Mouse (Mus musculus): Measurements from ENCODE around the gene Crtc3. TPM values are rescaled to one million over a fixed set of nuclear protein-coding genes. Genes with fewer than 3 reads are reported as not detected.
A peak's percentile ranks its signal among the peaks of the same experiment; 100 is the strongest.

Gene Crtc3
- polyA plus RNA-seq, 1 experiment = 6.4 TPM

DNA sequence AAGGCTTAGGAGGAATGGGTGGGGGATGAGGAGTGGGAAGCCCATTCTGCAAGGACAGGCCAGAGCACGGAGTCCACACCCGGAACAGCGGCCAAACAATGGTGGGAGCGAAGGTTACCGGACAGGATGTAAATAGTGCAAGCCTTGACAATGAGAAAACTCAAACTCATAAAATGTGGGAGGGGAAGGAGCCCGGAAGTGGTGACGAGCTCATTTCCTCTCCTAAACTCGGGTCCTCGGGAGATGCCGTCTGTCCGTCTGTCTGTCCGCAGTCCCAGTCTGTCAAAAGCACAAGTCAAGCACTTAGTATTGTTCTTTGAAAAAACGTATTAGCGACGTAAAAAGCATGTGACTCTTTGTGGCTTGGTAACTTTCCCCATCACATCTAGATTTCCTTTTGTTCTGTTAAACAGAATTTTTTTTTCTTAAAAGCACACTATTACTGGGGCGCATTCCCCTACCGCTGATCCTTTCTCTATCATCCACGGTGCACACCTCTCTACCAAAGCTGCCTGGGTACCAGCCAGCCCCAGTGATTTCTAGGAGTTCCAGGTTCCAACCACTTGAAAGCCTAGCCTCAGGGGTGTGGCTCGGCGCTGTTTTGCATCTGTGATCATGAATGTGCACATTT lies 105.7 kb downstream of the Crtc3 start:
- no peaks in the 10 kb centered on the region for H3K79me2 ChIP-seq (ENCODE audit: control insufficient read depth, insufficient read depth)
- H3K4me3 ChIP-seq (ENCODE audit: insufficient read depth, poor library complexity, severe bottlenecking) = no peak overlapping the region
- TF ChIP-seq CTCF (IDR thresholded peaks at IDR 0.05; ENCODE audit: control insufficient read depth, insufficient read depth, insufficient read length) (no peak), MYOG (IDR thresholded peaks at IDR 0.05; ENCODE audit: control insufficient read depth, extremely low read depth, insufficient read length) (no peak), CEBPB (IDR thresholded peaks at IDR 0.05; ENCODE audit: low read depth) (no peak), MAX (IDR thresholded peaks at IDR 0.05) (no peak), FOSL1 (IDR thresholded peaks at IDR 0.05; ENCODE audit: insufficient read depth, low read length, poor library complexity, severe bottlenecking) (no peak), USF1 (IDR thresholded peaks at IDR 0.05; ENCODE audit: low read depth) (no peak), MYOD1 (IDR thresholded peaks at IDR 0.05; ENCODE audit: control insufficient read depth, insufficient read length, low read depth) (no peak)
- no peaks in the 10 kb centered on the region for H3K36me3 ChIP-seq (ENCODE audit: control insufficient read depth, insufficient read depth)
- H3ac ChIP-seq (ENCODE audit: control insufficient read depth, insufficient read length, low read depth) = no peak overlapping the region
- H3K79me3 ChIP-seq (ENCODE audit: low read depth) = no peaks in the 10 kb centered on the region
- H3K27me3 ChIP-seq (ENCODE audit: control insufficient read depth, insufficient read depth, insufficient read length) = no peaks in the 10 kb centered on the region

DNA sequence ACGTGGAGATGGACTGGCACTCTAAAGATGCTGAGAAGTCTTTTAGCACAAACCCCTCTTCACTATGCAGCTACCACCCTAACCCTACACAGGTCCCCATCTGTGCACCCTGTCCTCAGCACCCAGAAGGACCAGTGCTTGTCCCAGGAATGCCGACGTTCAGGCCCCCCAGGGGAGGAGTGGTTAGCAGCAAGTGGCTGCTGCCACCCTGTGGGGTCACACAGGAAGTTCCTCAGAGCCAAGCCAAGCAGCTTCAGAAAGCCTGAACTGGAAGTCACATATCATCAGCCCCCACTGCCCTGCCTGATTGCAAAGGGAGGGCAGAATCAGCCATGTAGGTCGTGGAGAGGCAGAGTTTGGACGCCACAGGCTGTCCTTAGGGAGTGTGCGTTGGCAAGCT lies 108.3 kb downstream of the Crtc3 start:
- TF ChIP-seq CEBPB (IDR thresholded peaks at IDR 0.05; ENCODE audit: low read depth) (no peak), CTCF (IDR thresholded peaks at IDR 0.05; ENCODE audit: control insufficient read depth, insufficient read depth, insufficient read length) (peak; percentile 69)
- H3K4me3 ChIP-seq (ENCODE audit: insufficient read depth, poor library complexity, severe bottlenecking) = no peak overlapping the region
- no peaks in the 10 kb centered on the region for H3K79me3 ChIP-seq (ENCODE audit: low read depth)
- H3ac ChIP-seq (ENCODE audit: control insufficient read depth, insufficient read length, low read depth) = no peak overlapping the region
- H3K79me2 ChIP-seq (ENCODE audit: control insufficient read depth, insufficient read depth) = no peaks in the 10 kb centered on the region
- no peaks in the 10 kb centered on the region for H3K36me3 ChIP-seq (ENCODE audit: control insufficient read depth, insufficient read depth)
- H3K27me3 ChIP-seq (ENCODE audit: control insufficient read depth, insufficient read depth, insufficient read length) = no peaks in the 10 kb centered on the region

- H3ac ChIP-seq (ENCODE audit: control insufficient read depth, insufficient read length, low read depth) = no peak overlapping the region
- H3K79me3 ChIP-seq (ENCODE audit: low read depth) = no peaks in the 10 kb centered on the region
- no peaks in the 10 kb centered on the region for H3K79me2 ChIP-seq (ENCODE audit: control insufficient read depth, insufficient read depth)
- TF ChIP-seq CEBPB (IDR thresholded peaks at IDR 0.05; ENCODE audit: low read depth) (no peak), CTCF (IDR thresholded peaks at IDR 0.05; ENCODE audit: control insufficient read depth, insufficient read depth, insufficient read length) (no peak), MAX (IDR thresholded peaks at IDR 0.05) (no peak), MYOG (IDR thresholded peaks at IDR 0.05; ENCODE audit: control insufficient read depth, extremely low read depth, insufficient read length) (no peak), USF1 (IDR thresholded peaks at IDR 0.05; ENCODE audit: low read depth) (no peak), MYOD1 (IDR thresholded peaks at IDR 0.05; ENCODE audit: control insufficient read depth, insufficient read length, low read depth) (no peak), FOSL1 (IDR thresholded peaks at IDR 0.05; ENCODE audit: insufficient read depth, low read length, poor library complexity, severe bottlenecking) (no peak)
- no peak overlapping the region for H3K4me3 ChIP-seq (ENCODE audit: insufficient read depth, poor library complexity, severe bottlenecking)
- H3K36me3 ChIP-seq (ENCODE audit: control insufficient read depth, insufficient read depth) = no peaks in the 10 kb centered on the region
- peaks cover 18% of the 10 kb centered on the region for H3K27me3 ChIP-seq (ENCODE audit: control insufficient read depth, insufficient read depth, insufficient read length)
Observed at GRCm38 (mm10) chr7:80577417-80577980, 111.2 kb downstream of the Crtc3 start.

DNA sequence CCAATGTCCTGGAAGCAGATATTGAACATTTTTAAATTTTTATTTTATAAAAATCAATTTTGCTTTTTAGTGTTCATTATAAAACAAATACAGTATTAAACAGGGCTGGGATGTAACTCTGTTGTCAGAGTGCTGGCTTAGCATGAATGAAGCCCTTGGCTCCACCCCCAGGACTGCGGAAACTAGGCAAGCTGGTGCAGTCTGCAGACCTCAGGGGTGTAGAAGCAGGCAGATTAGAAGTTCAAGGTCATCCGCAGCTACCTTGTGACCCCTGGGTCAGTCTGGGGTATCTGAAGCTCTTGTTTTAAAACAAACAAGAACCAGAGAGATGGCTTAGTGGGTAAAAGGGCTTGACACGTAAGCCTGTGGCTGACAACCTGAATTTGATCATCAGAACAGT lies 112.1 kb downstream of the Crtc3 start:
- H3ac ChIP-seq (ENCODE audit: control insufficient read depth, insufficient read length, low read depth) = no peak overlapping the region
- H3K36me3 ChIP-seq (ENCODE audit: control insufficient read depth, insufficient read depth) = no peaks in the 10 kb centered on the region
- H3K79me3 ChIP-seq (ENCODE audit: low read depth) = no peaks in the 10 kb centered on the region
- H3K79me2 ChIP-seq (ENCODE audit: control insufficient read depth, insufficient read depth) = no peaks in the 10 kb centered on the region
- peaks cover 27% of the 10 kb centered on the region for H3K27me3 ChIP-seq (ENCODE audit: control insufficient read depth, insufficient read depth, insufficient read length)
- no peak for TF ChIP-seq CEBPB (IDR thresholded peaks at IDR 0.05; ENCODE audit: low read depth)
- TF ChIP-seq FOSL1 (IDR thresholded peaks at IDR 0.05; ENCODE audit: insufficient read depth, low read length, poor library complexity, severe bottlenecking) = no peak
- TF ChIP-seq MYOG (IDR thresholded peaks at IDR 0.05; ENCODE audit: control insufficient read depth, extremely low read depth, insufficient read length) = no peak
- no peak for TF ChIP-seq CTCF (IDR thresholded peaks at IDR 0.05; ENCODE audit: control insufficient read depth, insufficient read depth, insufficient read length)
- no peak for TF ChIP-seq USF1 (IDR thresholded peaks at IDR 0.05; ENCODE audit: low read depth)
- TF ChIP-seq MYOD1 (IDR thresholded peaks at IDR 0.05; ENCODE audit: control insufficient read depth, insufficient read length, low read depth) = no peak
- no peak for TF ChIP-seq MAX (IDR thresholded peaks at IDR 0.05)
- H3K4me3 ChIP-seq (ENCODE audit: insufficient read depth, poor library complexity, severe bottlenecking) = no peak overlapping the region

GRCm38 (mm10) chr7:80575750-80576149 lies 112.9 kb downstream of the Crtc3 start:
- H3ac ChIP-seq (ENCODE audit: control insufficient read depth, insufficient read length, low read depth) = no peak overlapping the region
- no peaks in the 10 kb centered on the region for H3K36me3 ChIP-seq (ENCODE audit: control insufficient read depth, insufficient read depth)
- no peaks in the 10 kb centered on the region for H3K79me2 ChIP-seq (ENCODE audit: control insufficient read depth, insufficient read depth)
- H3K79me3 ChIP-seq (ENCODE audit: low read depth) = no peaks in the 10 kb centered on the region
- no peak overlapping the region for H3K4me3 ChIP-seq (ENCODE audit: insufficient read depth, poor library complexity, severe bottlenecking)
- H3K27me3 ChIP-seq (ENCODE audit: control insufficient read depth, insufficient read depth, insufficient read length) = peaks cover 33% of the 10 kb centered on the region
- no peak for TF ChIP-seq CTCF (IDR thresholded peaks at IDR 0.05; ENCODE audit: control insufficient read depth, insufficient read depth, insufficient read length)

GRCm38 (mm10) chr7:80573076-80573475 lies 115.6 kb downstream of the Crtc3 start:
- H3K4me3 ChIP-seq (ENCODE audit: insufficient read depth, poor library complexity, severe bottlenecking) = no peak overlapping the region
- no peaks in the 10 kb centered on the region for H3K79me3 ChIP-seq (ENCODE audit: low read depth)
- no peaks in the 10 kb centered on the region for H3K36me3 ChIP-seq (ENCODE audit: control insufficient read depth, insufficient read depth)
- H3ac ChIP-seq (ENCODE audit: control insufficient read depth, insufficient read length, low read depth) = no peak overlapping the region
- no peaks in the 10 kb centered on the region for H3K79me2 ChIP-seq (ENCODE audit: control insufficient read depth, insufficient read depth)
- H3K27me3 ChIP-seq (ENCODE audit: control insufficient read depth, insufficient read depth, insufficient read length) = peaks cover 41% of the 10 kb centered on the region
- TF ChIP-seq USF1 (IDR thresholded peaks at IDR 0.05; ENCODE audit: low read depth) (no peak), MYOG (IDR thresholded peaks at IDR 0.05; ENCODE audit: control insufficient read depth, extremely low read depth, insufficient read length) (no peak), FOSL1 (IDR thresholded peaks at IDR 0.05; ENCODE audit: insufficient read depth, low read length, poor library complexity, severe bottlenecking) (no peak), MYOD1 (IDR thresholded peaks at IDR 0.05; ENCODE audit: control insufficient read depth, insufficient read length, low read depth) (no peak), CTCF (IDR thresholded peaks at IDR 0.05; ENCODE audit: control insufficient read depth, insufficient read depth, insufficient read length) (no peak), CEBPB (IDR thresholded peaks at IDR 0.05; ENCODE audit: low read depth) (no peak), MAX (IDR thresholded peaks at IDR 0.05) (no peak)
